Mouse (Mus musculus): ENCODE data around the gene Rbm3.

- TF ChIP-seq POLR2A (IDR thresholded peaks at IDR 0.05; ENCODE audit: low read depth, low read length) (no peak), CTCF (conservative IDR thresholded peaks at IDR 0.05; ENCODE audit: insufficient read depth, insufficient read length, low read depth, low read length) (no peak)
These were observed 6.2 kb downstream of the Rbm3 start for GRCm38 (mm10) chrX:8139480-8139879.
